Mouse (Mus musculus) hindbrain, embryonic 11.5 days (tissue): ENCODE measurements around the gene Wdr90. TPM values are rescaled to one million over a fixed set of nuclear protein-coding genes. Genes with fewer than 3 reads are reported as not detected.

ENCODE experiments used
- ATAC-seq: fragments of 200-750 bp; cut with Nextera tagmentation; 2 replicates; pipeline ENCODE4 v1.8.0; 2017; ENCODE audit warnings: mild to moderate bottlenecking, moderate TSS enrichment, moderate library complexity; ENCODE audit not compliant: low FRiP score
- DNase-seq: peaks from one replicate; pipeline ENCODE4 v3.0.0-alpha.2; 2015; ENCODE audit warnings: low spot score
- H3K27ac ChIP-seq: fragments of 300-500 bp; sonication (generic); 2 replicates; pipeline ENCODE4 v1.5.1; 2014; ENCODE audit warnings: mild to moderate bottlenecking, low read depth, low read length
- H3K27me3 ChIP-seq: fragments of 300-500 bp; sonication (generic); 2 replicates; pipeline ENCODE4 v1.6.1; 2014; ENCODE audit warnings: mild to moderate bottlenecking, low read length, moderate library complexity, mixed read lengths; ENCODE audit not compliant: control insufficient read depth, insufficient read depth
- H3K36me3 ChIP-seq: fragments of 300-500 bp; sonication (generic); 2 replicates; pipeline ENCODE4 v1.6.1; 2014; ENCODE audit warnings: mild to moderate bottlenecking, low read length, moderate library complexity, mixed read lengths; ENCODE audit not compliant: control insufficient read depth, insufficient read depth
- H3K4me1 ChIP-seq: fragments of 300-500 bp; sonication (generic); replicated peaks from 2 replicates; pipeline ENCODE4 v1.6.1; 2014; ENCODE audit warnings: low read length, mixed read lengths; ENCODE audit not compliant: control insufficient read depth, insufficient read depth
- H3K4me2 ChIP-seq: fragments of 300-500 bp; sonication (generic); replicated peaks from 2 replicates; pipeline ENCODE4 v1.6.1; 2014; ENCODE audit warnings: mild to moderate bottlenecking, low read depth, low read length
- H3K4me3 ChIP-seq: fragments of 300-500 bp; sonication (generic); 2 replicates; pipeline ENCODE4 v1.5.1; 2014; ENCODE audit warnings: low read depth, low read length
- H3K9ac ChIP-seq: fragments of 300-500 bp; sonication (generic); 2 replicates; pipeline ENCODE4 v1.6.1; 2014; ENCODE audit warnings: low read depth, low read length
- H3K9me3 ChIP-seq: fragments of 300-500 bp; sonication (generic); 2 replicates; pipeline ENCODE4 v1.6.1; 2016; ENCODE audit warnings: low read length; ENCODE audit not compliant: control insufficient read depth
- WGBS: fragments of 180-500 bp; shearing (Covaris S2); extraction: QIAGEN DNeasy Blood & Tissue Kit; methylation state at CpG from one replicate; pipeline ENCODE4 v1.1.7; 2014; 5-methylcytosine and 5-hydroxymethylcytosine counted together
- polyA plus RNA-seq: library from polyadenylated mRNA; unstranded; fragments of >200 nt; fragmentation: Nextera tagmentation; extraction: Ambion mirVana; gene quantifications from 2 replicates; pipeline ENCODE4 v1.2.1, GENCODE M21; 2014

The Wdr90 gene
- polyA plus RNA-seq, 1 experiment from 2014 or later = 13.4 TPM

- Histone ChIP-seq H3K36me3 (no peaks in the 10 kb centered on the region), H3K4me3 (no peak overlapping the region), H3K4me2 (no peak overlapping the region), H3K27ac (no peak overlapping the region), H3K9ac (no peak overlapping the region), H3K9me3 (no peaks in the 10 kb centered on the region), H3K4me1 (peaks cover 21% of the 10 kb centered on the region), H3K27me3 (no peaks in the 10 kb centered on the region)
- DNase-seq (no peak), ATAC-seq (no peak)
- 68% methylated on average over 8 of the region's 8 CpGs for WGBS
Measured at GRCm38 (mm10) chr17:25879750-25880149, 18.4 kb upstream of the Wdr90 start.

GRCm38 (mm10) chr17:25879261-25879660 lies 18.0 kb upstream of the Wdr90 start:
- peaks cover 21% of the 10 kb centered on the region for H3K4me1 ChIP-seq
- no peak overlapping the region for H3K27ac ChIP-seq

GRCm38 (mm10) chr17:25878611-25879180 lies 17.4 kb upstream of the Wdr90 start:
- H3K4me1 ChIP-seq = peaks cover 21% of the 10 kb centered on the region
- H3K36me3 ChIP-seq = no peaks in the 10 kb centered on the region
- no peak overlapping the region for H3K9ac ChIP-seq
- H3K4me3 ChIP-seq = no peak overlapping the region
- H3K9me3 ChIP-seq = no peaks in the 10 kb centered on the region
- no peak overlapping the region for H3K4me2 ChIP-seq
- H3K27me3 ChIP-seq = no peaks in the 10 kb centered on the region
- DNase-seq (no peak), ATAC-seq (no peak)
- H3K27ac ChIP-seq = no peak overlapping the region
- 87% methylated on average over 19 of the region's 19 CpGs for WGBS

More at GRCm38 (mm10) chr17:25879261-25879660, 18.0 kb upstream of the Wdr90 start:
- Histone ChIP-seq H3K9ac (no peak overlapping the region), H3K9me3 (no peaks in the 10 kb centered on the region), H3K4me3 (no peak overlapping the region), H3K36me3 (no peaks in the 10 kb centered on the region), H3K4me2 (no peak overlapping the region), H3K27me3 (no peaks in the 10 kb centered on the region)
- DNase-seq (peak; percentile 56), ATAC-seq (no peak)
- WGBS = 44% methylated on average over 4 of the region's 4 CpGs

GRCm38 (mm10) chr17:25877741-25878610 lies 16.7 kb upstream of the Wdr90 start:
- WGBS = 92% methylated on average over 32 of the region's 32 CpGs
- no peak for DNase-seq
- no peak for ATAC-seq
- no peak overlapping the region for H3K4me2 ChIP-seq
- no peaks in the 10 kb centered on the region for H3K9me3 ChIP-seq
- no peak overlapping the region for H3K27ac ChIP-seq
- no peak overlapping the region for H3K9ac ChIP-seq
- H3K27me3 ChIP-seq = no peaks in the 10 kb centered on the region
- H3K4me3 ChIP-seq = no peak overlapping the region
- no peaks in the 10 kb centered on the region for H3K36me3 ChIP-seq
- peaks cover 21% of the 10 kb centered on the region for H3K4me1 ChIP-seq

- Histone ChIP-seq H3K36me3 (no peaks in the 10 kb centered on the region), H3K4me3 (no peak overlapping the region), H3K9me3 (no peaks in the 10 kb centered on the region), H3K4me2 (0 out of 2 replicates have a peak overlapping the region, but pooled peaks have one; percentile 5), H3K9ac (no peak overlapping the region), H3K27me3 (no peaks in the 10 kb centered on the region), H3K4me1 (peaks cover 19% of the 10 kb centered on the region), H3K27ac (no peak overlapping the region)
- DNase-seq = no peak
- WGBS = 95% methylated on average over 3 of the region's 3 CpGs
- ATAC-seq = no peak
Measured at GRCm38 (mm10) chr17:25877025-25877424, 15.7 kb upstream of the Wdr90 start.

GRCm38 (mm10) chr17:25876347-25876915 lies 15.1 kb upstream of the Wdr90 start:
- WGBS = 54% methylated on average over 10 of the region's 10 CpGs
- H3K4me2 ChIP-seq = peak overlapping the region; percentile 71
- ATAC-seq (no peak), DNase-seq (no peak)
- peak overlapping the region; percentile 79 for H3K4me3 ChIP-seq
- H3K36me3 ChIP-seq = no peaks in the 10 kb centered on the region
- peak overlapping the region; percentile 83 for H3K9ac ChIP-seq
- no peak overlapping the region for H3K27ac ChIP-seq
- no peaks in the 10 kb centered on the region for H3K27me3 ChIP-seq
- no peaks in the 10 kb centered on the region for H3K9me3 ChIP-seq
- peaks cover 14% of the 10 kb centered on the region for H3K4me1 ChIP-seq

GRCm38 (mm10) chr17:25875171-25876136 lies 14.2 kb upstream of the Wdr90 start:
- Histone ChIP-seq H3K4me2 (peak overlapping the region; percentile 71), H3K9ac (peak overlapping the region; percentile 83), H3K36me3 (no peaks in the 10 kb centered on the region), H3K27me3 (no peaks in the 10 kb centered on the region), H3K9me3 (no peaks in the 10 kb centered on the region), H3K27ac (peak overlapping the region; percentile 91), H3K4me1 (peaks cover 7% of the 10 kb centered on the region; the same call in 1 of the 2 replicates), H3K4me3 (peak overlapping the region; percentile 79)
- ATAC-seq = peak; percentile 91
- whole genome bisulfite sequencing = 2% methylated on average over 58 of the region's 59 CpGs
- DNase-seq = peak; percentile 89

- under 1% methylated on average over 25 of the region's 25 CpGs for WGBS
- Histone ChIP-seq H3K4me2 (peak within 1 kb of the TSS; percentile 71), H3K4me3 (peak within 1 kb of the TSS; percentile 79), H3K27ac (peak within 1 kb of the TSS; percentile 91), H3K27me3 (no peaks in the 10 kb centered on the region), H3K9me3 (no peaks in the 10 kb centered on the region), H3K9ac (peak within 1 kb of the TSS; percentile 83), H3K4me1 (peaks cover 7% of the 10 kb centered on the region; the same call in 1 of the 2 replicates), H3K36me3 (no peaks in the 10 kb centered on the region)
- ATAC-seq (peak; percentile 70), DNase-seq (peak; percentile 98)
Measured at GRCm38 (mm10) chr17:25874721-25875170, 13.4 kb upstream of the Wdr90 start, which contains the start of gene Mettl26. Gene Mettl26, plus strand, starts transcription at chr17:25875074.
